Mouse (Mus musculus) brown adipose tissue, adult 24 weeks (tissue): Measurements from ENCODE around the gene Fxyd6. TPM values are rescaled to one million over a fixed set of nuclear protein-coding genes. Genes with fewer than 3 reads are reported as not detected.

Experiments
- H3K27ac ChIP-seq: fragments of 200-500 bp; replicated peaks from 2 replicates; pipeline ENCODE4 v1.5.1; 2012; ENCODE audit warnings: low read depth, mild to moderate bottlenecking, low read length
- H3K4me1 ChIP-seq: fragments of 200-500 bp; 2 replicates; pipeline ENCODE4 v1.6.1; 2012; ENCODE audit warnings: low read length, mixed read lengths; ENCODE audit not compliant: control insufficient read depth, insufficient read depth, insufficient read length
- H3K4me3 ChIP-seq: fragments of 200-500 bp; 2 replicates; pipeline ENCODE4 v1.5.1; 2012; ENCODE audit warnings: low read depth, mild to moderate bottlenecking, low read length, moderate library complexity; ENCODE audit not compliant: insufficient read depth
- polyA plus RNA-seq: library from polyadenylated mRNA; stranded (reverse); fragments of >200 nt; gene quantifications from 2 replicates; pipeline ENCODE4 v1.2.4, GENCODE M21; 2012; ENCODE audit not compliant: missing spikeins, insufficient read depth, insufficient read length

The Fxyd6 gene
- polyA plus RNA-seq, 1 experiment = 5.2 TPM

DNA sequence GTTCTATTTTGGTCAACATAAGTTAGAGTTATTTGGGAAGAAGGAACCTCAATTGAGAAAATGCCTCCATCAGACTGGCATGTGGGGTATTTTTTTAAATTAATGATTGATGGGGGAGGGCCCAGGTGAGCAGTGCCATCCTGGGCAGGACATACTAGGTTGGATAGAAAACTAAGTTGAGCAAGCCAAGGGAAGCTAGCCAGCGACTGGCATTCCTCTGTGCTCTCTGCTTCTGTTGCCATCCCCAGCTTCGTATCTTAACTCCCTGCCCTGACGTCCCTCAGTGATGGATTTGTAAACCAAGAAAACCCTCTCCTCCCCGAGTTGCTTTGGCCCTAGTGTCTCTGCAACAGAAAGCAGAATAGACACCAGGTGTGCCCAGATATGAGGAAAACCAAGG lies 69.0 kb downstream of the Fxyd6 start:
- H3K4me1 ChIP-seq = no peaks in the 10 kb centered on the region
- H3K4me3 ChIP-seq = no peak overlapping the region
- no peak overlapping the region for H3K27ac ChIP-seq

DNA sequence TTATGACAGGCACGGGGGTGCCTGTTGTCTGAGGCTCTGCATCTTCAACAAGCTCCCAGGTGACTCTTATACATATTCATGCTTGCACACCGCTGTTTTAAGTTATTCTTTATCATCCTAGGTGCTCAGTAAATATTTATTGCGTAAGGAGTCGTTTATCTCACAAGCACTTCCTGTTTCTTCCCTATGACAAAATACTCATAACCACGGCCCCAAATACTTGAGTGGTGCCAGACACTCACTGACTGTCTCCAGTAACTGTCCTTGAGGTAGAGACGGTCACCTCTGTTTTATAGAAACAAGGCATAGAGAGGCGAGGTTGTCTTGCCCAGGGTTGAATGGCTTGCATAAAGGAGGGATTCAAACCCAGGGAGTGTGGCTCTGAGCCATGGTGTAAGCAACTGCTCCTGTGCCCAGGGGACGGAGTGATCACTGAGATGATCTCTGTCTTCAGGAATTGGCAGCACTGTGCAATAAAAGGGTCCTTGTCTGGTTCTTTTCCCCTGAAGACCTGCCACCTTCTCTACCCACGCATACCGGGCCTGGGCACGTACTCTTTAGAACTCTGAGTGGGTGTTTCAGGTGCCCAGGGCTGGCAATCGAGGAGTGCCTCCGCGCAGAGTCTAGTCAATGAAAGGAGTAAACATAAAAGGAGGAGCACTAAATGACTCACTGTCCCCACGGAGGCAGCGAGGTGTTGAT lies 70.2 kb downstream of the Fxyd6 start:
- no peak overlapping the region for H3K4me3 ChIP-seq
- no peak overlapping the region for H3K27ac ChIP-seq
- H3K4me1 ChIP-seq = no peaks in the 10 kb centered on the region

DNA sequence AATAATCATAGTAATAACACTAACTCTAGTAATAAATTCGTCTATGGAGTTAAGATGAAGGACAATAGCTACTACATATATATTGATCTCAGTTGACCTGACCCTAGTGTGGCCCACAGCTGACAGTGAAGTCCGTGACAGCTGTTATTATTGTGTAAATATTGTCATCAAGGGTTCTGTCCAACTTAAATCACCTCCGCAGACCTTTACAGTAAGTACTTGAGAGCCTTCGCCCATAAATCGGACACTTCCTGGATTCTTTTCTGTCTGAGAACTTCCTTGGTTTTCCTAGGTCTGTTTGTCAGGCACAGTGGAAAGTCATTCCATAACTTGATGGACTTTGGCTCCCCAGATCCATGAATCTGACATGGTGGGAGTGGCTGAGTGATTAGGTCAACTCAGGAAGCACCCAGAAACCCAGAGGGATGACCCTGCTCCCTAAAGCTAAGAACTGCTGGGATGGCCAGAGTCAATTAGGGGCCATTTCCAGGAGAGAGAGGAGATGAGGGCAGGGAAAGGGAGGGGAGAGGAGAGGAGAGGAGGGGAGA lies 74.3 kb downstream of the Fxyd6 start:
- Histone ChIP-seq H3K27ac (no peak overlapping the region), H3K4me3 (no peak overlapping the region), H3K4me1 (no peaks in the 10 kb centered on the region)

Other genes starting within 250 kb of the Fxyd6 start
- gene Scn4b, start 231.8 kb upstream of the Fxyd6 start, polyA plus RNA-seq = 1.9 and 3.5 TPM in 2 replicates
- 1.7 and 8.6 TPM in 2 replicates for gene BC049352, start 188.2 kb upstream of the Fxyd6 start, polyA plus RNA-seq
- not detected in 2 replicates for gene Tmprss4, start 166.1 kb upstream of the Fxyd6 start, polyA plus RNA-seq
- 1.8 TPM in 2 replicates for gene Il10ra, start 101.0 kb upstream of the Fxyd6 start, polyA plus RNA-seq
- not detected in 2 replicates for gene Tmprss13, start 51.1 kb upstream of the Fxyd6 start, polyA plus RNA-seq
- 2.8 and 15.3 TPM in 2 replicates for gene Fxyd2, start 29.5 kb downstream of the Fxyd6 start, polyA plus RNA-seq
- gene Dscaml1, start 56.4 kb downstream of the Fxyd6 start, polyA plus RNA-seq = not detected in 2 replicates